Mouse (Mus musculus): ENCODE results near the gene Tymp. TPM values are rescaled to one million over a fixed set of nuclear protein-coding genes. Genes with fewer than 3 reads are reported as not detected.
A peak's percentile ranks its signal among the peaks of the same experiment; 100 is the strongest.

Tymp gene
- total RNA-seq (2021) (under 1 TPM in 1 of 2 experiments, not detected in 1; 0.26 TPM), polyA plus RNA-seq (2012; rRNA removed) (9.9 and 10.1 TPM in 2 replicates)
- long read RNA-seq, partial matches to known transcripts, result 6 of 8 reads
- long read RNA-seq, other reads (novel, unspliced or antisense), result 2 of 8 reads

GRCm38 (mm10) chr15:89376957-89377356 is at the start of gene Tymp:
TSS of gene Tymp (minus strand) at chr15:89377039.
- no peak for DNase-seq

GRCm38 (mm10) chr15:89425711-89426121 is 48.9 kb upstream of the Tymp start, which contains the start of gene Cpt1b:
TSS of gene Cpt1b (minus strand) at chr15:89425863.
- DNase-seq, result peak; percentile 52

GRCm38 (mm10) chr15:89424621-89425020 is 47.8 kb upstream of the Tymp start:
- no peak for DNase-seq

- DNase-seq, result no peak
Measured at GRCm38 (mm10) chr15:89421938-89422337, 45.1 kb upstream of the Tymp start.

DNA sequence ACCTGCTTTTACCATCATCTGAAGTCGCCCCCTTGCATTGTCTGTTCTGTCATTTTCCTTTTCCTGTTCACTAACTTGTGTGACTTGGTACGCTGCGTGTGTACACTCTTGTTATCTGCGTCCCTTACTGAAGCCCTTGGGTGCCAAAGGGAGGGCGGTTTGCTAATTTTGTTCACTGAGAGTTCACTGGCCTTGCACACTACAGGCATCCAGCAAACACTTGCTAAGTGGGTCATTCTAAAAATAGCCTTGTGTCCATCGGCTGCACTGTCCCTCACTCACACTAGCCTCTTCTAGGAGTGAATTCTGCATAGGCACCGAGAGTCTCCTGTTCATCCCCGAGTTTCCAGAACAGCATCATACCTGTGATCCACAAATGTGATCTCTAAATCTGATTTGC is 38.4 kb upstream of the Tymp start:
- DNase-seq, result no peak

DNA sequence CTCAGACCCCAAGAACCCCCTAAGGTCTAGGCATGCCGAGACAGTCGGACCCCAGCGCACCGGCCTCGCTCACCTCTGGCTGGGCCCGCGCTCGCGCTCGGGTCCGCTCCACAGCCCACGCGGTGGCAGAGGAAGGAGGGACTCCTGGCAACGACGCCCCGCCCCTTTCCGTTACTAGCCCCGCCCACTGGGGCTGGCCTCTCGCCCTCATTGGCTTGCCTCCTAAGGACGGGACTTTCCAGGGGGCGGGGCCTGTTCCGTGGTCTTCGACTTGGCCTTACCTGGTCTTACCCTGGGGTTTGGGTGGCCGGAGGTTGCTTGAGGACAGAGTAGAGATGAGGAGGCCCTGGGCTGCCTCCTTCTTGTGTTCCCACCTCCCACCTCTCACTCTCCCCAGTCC is 33.3 kb upstream of the Tymp start, which contains the start of gene Syce3:
Syce3 (minus strand) TSS at position 386 of the 400 bp plus-strand sequence.
- DNase-seq, result no peak

DNA sequence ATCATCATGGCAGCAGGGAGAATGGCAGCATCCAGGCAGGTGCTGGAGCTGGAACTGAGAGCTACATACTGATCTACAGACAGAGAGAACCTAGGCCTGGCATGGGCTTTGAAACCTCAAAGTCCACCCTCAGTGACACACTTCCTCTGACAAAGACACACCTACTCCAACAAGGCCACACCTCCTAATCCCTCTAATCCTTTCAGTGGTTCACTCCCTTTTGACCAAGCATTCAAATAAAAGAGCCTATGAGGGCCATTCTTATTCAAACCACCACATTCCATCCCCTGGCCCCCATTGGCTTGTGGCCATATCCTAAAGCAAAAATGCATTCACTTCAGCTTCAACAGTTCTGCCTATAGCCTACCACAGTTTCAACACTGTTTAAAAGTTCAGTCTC is 29.9 kb upstream of the Tymp start:
- DNase-seq, result no peak

- DNase-seq, result no peak
Measured at GRCm38 (mm10) chr15:89404831-89405623, 28.2 kb upstream of the Tymp start.

GRCm38 (mm10) chr15:89402471-89402870 is 25.6 kb upstream of the Tymp start:
- no peak for DNase-seq

DNA sequence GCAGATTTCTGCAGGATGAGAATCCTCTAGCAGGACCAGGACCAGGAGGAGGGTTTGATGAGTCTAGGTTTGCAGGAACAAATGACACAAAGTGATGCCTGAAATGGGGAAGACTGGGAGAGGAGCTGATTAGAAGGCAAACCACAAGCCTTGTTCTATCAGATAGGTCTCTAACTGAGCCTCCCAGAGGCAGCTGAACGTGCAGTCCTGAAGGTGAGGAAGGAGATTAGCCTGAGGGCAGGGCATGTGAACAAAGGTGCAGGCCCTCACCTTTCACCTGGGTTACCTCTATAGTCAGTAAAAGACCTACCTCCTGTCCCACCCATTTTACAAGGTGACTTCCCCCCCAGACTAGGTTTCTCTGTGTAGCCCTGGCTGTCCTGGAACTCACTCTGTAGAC is 22.9 kb upstream of the Tymp start:
- DNase-seq, result no peak

GRCm38 (mm10) chr15:89398146-89398545 is 21.3 kb upstream of the Tymp start:
- no peak for DNase-seq

- DNase-seq, result no peak
Measured at GRCm38 (mm10) chr15:89396883-89397282, 20.0 kb upstream of the Tymp start.

DNA sequence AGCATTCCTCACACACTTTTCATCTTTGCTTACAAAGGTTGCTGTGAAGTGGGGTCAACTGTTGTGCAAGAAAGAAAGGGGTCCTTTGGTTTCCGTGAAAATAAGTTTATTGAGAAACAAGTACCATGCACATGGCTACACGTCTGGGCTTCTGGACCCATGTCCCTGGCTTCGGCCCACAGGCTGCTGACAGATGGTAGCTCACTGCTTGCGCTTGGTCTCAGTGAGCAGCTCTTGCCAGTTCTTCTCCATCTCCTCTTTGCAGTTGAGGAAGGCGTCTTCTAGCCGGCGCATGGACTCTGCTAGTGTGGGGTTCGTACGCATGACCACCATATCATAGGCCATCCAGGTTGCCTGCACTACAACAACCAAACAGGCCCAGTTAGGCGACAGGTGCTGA is 13.2 kb upstream of the Tymp start:
- DNase-seq, result no peak

DNA sequence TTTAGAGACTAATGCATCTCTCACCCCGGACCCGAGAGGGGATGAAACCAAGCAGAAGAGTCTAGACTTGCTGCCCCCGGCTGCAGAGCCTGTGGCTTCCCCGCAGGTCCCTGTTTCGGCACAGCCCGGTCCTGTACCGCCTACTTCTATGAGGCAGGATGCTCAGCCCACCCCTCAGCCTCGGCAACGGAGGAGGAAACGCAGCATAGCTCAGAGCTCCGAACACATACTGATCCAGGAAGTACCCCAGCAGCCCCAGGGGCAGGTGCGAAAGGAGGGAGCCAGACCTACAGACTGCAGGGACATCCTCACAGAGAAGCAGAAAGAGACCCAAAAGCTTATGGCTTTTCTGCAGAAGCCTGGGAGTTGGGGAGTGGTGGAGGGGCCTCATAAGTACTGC is 10.3 kb upstream of the Tymp start:
- DNase-seq, result no peak

DNA sequence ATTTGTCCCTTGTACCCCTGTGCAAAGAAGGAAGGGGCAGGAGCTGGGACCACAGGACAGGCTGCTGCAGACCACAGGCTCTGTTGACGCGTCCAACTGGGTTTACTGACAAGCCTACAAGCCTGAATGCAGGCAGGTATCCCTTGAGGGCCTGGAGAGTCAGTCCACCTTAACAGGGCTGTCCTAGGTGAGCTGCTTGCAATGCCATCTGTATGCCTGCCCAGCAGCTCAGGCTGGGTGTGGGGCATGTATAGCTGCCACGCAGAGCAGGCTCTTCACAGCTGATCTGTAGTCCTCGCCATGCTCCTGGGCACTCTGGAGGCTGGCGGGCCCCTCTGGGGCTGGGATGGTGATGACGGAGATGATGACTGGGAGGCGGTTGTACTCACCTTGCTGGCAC is 7.8 kb upstream of the Tymp start, which contains the start of gene Klhdc7b:
Klhdc7b (plus strand) TSS at position 301 of the 400 bp plus-strand sequence.
- no peak for DNase-seq

DNA sequence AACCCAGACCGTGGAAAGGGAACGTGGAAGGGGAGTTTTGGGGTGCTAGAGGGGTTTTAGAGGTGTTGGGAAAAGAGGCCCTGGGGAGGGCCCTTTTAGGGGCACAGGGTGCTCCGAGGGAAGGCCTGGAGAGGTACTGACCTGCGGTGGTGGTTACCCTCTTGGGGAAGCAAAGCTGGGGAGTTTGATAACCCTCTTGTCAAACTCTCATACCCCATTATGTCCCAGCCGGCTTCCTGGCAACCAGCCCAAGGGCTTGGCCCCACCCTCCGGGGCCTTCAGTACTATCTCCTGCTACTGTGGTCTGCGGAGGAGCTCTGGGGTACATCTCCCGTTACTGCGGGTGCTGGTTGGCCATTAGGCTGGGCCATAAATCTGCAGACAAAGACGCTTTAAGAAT is 2.6 kb upstream of the Tymp start:
- no peak for DNase-seq

DNA sequence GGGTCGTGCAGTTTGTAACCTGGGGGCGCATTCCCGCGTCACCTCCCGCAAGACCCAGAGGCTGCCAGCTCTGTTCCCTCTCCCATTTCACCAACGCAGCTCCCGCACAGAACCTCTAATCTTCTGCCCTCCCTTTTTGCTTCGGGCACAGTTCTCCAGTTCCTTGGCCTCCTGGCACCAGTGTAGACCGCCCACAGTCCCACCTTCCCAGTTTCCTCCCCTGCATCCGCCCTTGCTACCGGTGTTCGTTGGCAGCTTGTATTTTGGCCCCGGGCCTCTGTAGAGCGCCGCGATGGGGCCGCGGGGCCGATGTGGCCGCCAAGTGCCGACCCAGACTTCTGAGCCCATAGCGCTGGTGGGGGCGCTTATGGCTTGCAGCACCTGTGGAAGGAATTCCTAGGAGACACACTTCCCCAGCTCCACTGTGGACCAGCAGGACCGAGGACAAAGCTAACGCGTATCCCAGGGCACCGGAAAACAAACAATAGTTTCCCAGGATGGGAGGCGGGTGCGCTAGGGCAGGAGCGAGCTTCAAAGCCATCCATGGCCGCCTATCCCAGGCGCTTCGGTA is 2.1 kb upstream of the Tymp start, which contains the start of gene Odf3b:
Odf3b (minus strand) TSS at position 452 of the 571 bp plus-strand sequence.
- no peak for DNase-seq

DNA sequence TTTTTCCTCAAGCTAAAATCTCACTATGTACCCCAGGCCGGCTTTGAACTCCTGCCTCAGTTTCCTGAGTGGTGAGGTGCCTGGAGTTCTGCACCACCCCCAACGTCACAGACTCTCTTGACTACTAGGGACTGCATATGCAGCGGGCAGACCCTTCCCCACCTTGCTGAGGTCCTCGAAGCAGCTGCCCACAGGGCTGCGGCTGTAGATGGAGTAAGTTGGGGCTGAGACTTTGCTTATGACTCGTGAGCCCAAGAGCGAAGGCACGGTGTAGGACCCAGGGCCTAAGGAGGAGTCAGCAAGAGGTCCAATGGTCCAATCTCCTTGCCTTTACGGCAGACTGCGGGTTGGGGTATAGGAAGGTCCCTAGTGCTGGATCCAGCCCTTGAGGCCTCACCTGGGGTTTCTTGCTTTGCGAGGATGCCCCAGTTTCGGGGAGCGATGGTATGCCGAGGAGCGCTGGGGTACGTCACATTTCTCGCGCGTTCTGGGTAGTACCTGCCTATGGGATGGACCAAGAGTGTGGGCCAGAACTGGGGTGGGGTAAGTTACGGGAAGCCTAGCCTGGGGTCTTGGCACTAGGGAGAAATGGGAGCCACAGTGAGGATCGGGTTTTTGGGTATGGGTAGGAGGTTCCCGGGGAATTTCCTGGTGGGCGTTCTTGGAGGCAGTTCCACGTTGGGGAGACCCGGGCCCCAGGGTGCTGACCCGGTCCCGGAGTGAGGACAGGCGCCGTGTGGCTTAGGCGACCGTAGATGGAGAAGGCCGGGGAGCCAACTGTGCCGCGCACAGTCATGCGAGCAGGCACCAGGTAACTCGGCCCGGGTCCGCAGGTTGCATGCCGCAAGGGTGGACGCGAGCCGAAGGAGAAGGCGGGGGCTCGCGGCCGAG is 1.3 kb upstream of the Tymp start:
- DNase-seq, result no peak

GRCm38 (mm10) chr15:89377362-89377761 is 523 bp upstream of the Tymp start:
- no peak for DNase-seq

DNA sequence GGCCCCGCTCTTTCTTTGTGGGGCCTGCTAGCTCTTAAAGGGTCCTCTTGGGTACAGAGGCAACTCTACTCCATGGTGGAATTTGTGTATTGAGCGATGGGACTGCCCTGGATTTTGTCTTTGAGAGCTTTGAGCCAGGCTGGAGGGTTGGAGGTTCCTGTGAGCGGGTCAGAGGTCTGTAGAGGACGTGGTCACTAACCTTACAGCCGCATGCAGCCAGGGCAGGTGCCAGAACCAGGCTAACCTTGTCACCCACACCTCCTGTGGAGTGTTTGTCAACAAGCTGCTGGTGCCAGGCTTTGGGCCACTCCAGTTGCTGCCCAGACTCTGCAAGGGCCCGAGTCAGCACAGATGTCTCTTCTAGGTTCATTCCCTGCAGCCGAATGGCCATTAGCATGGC is 799 bp downstream of the Tymp start:
- no peak for DNase-seq

GRCm38 (mm10) chr15:89374801-89375534 is 1.9 kb downstream of the Tymp start:
- DNase-seq, result no peak
